Mouse (Mus musculus) lung, postnatal 0 days (tissue): ENCODE data around the gene Akap1. TPM values are rescaled to one million over a fixed set of nuclear protein-coding genes. Genes with fewer than 3 reads are reported as not detected.

Source experiments
- ATAC-seq: fragments of 200-750 bp; cut with Nextera tagmentation; 2 replicates; pipeline ENCODE4 v1.8.0; 2017; ENCODE audit warnings: moderate library complexity
- DNase-seq: peaks from one replicate; pipeline ENCODE4 v3.0.0-alpha.2; 2016; ENCODE audit warnings: low spot score
- H3K27ac ChIP-seq: fragments of 300-500 bp; sonication (generic); 2 replicates; pipeline ENCODE4 v1.5.1; 2014; ENCODE audit warnings: antibody characterized with exemption, mild to moderate bottlenecking, low read length, mixed read lengths
- H3K27me3 ChIP-seq: fragments of 300-500 bp; sonication (generic); replicated peaks from 2 replicates; pipeline ENCODE4 v1.6.1; 2014; ENCODE audit warnings: low read length, mixed read lengths; ENCODE audit not compliant: insufficient read depth
- H3K36me3 ChIP-seq: fragments of 300-500 bp; sonication (generic); 2 replicates; pipeline ENCODE4 v1.6.1; 2014; ENCODE audit warnings: low read length, mixed read lengths; ENCODE audit not compliant: insufficient read depth
- H3K4me1 ChIP-seq: fragments of 300-500 bp; sonication (generic); 2 replicates; pipeline ENCODE4 v1.6.1; 2014; ENCODE audit warnings: antibody characterized with exemption, low read depth, low read length, mixed read lengths; ENCODE audit not compliant: insufficient read depth
- H3K4me2 ChIP-seq: fragments of 300-500 bp; sonication (generic); replicated peaks from 2 replicates; pipeline ENCODE4 v1.6.1; 2014; ENCODE audit warnings: low read depth, mild to moderate bottlenecking, low read length, moderate library complexity, mixed read lengths
- H3K4me3 ChIP-seq: fragments of 300-500 bp; sonication (generic); 2 replicates; pipeline ENCODE4 v1.5.1; 2014; ENCODE audit warnings: low read depth, low read length
- H3K9ac ChIP-seq: fragments of 300-500 bp; sonication (generic); replicated peaks from 2 replicates; pipeline ENCODE4 v1.6.1; 2014; ENCODE audit warnings: low read depth, mild to moderate bottlenecking
- H3K9me3 ChIP-seq: fragments of 300-500 bp; sonication (generic); 2 replicates; pipeline ENCODE4 v1.6.1; 2016; ENCODE audit warnings: low read length, mixed read lengths
- CTCF ChIP-seq: IDR thresholded peaks from 2 replicates; pipeline ENCODE4 v1.5.1; 2016; ENCODE audit warnings: antibody characterized with exemption, mild to moderate bottlenecking
- EP300 ChIP-seq: IDR thresholded peaks from 2 replicates; pipeline ENCODE4 v1.6.1; 2016; ENCODE audit warnings: antibody characterized with exemption, mild to moderate bottlenecking, control low read depth
- WGBS: fragments of 180-500 bp; shearing (Covaris S2); extraction: QIAGEN DNeasy Blood & Tissue Kit; methylation state at CpG from one replicate; pipeline ENCODE4 v1.1.7; 2014; 5-methylcytosine and 5-hydroxymethylcytosine counted together
- polyA plus RNA-seq: library from polyadenylated mRNA; unstranded; fragments of >200 nt; fragmentation: Nextera tagmentation; extraction: Ambion mirVana; gene quantifications from 2 replicates; pipeline ENCODE4 v1.2.1, GENCODE M21; 2015

The Akap1 gene
- polyA plus RNA-seq, 1 experiment from 2014 or later, result 13.5 TPM

- Histone ChIP-seq H3K4me2 (no peak overlapping the region), H3K9ac (no peak overlapping the region), H3K4me3 (no peak overlapping the region), H3K9me3 (no peaks in the 10 kb centered on the region), H3K27me3 (no peaks in the 10 kb centered on the region), H3K36me3 (peaks cover 13% of the 10 kb centered on the region; the same call in 1 of the 2 replicates), H3K27ac (no peak overlapping the region), H3K4me1 (no peaks in the 10 kb centered on the region)
- 75% methylated on average over 8 of the region's 8 CpGs for WGBS
- ATAC-seq, result no peak
- DNase-seq, result no peak
- TF ChIP-seq EP300 (no peak), CTCF (no peak)
These were observed 24.1 kb downstream of the Akap1 start for GRCm38 (mm10) chr11:88840292-88840691.

GRCm38 (mm10) chr11:88839379-88839778 is 25.0 kb downstream of the Akap1 start:
- Histone ChIP-seq H3K36me3 (peaks cover 16% of the 10 kb centered on the region; the same call in 1 of the 2 replicates), H3K9me3 (no peaks in the 10 kb centered on the region), H3K4me2 (no peak overlapping the region), H3K4me3 (no peak overlapping the region), H3K27me3 (no peaks in the 10 kb centered on the region), H3K27ac (no peak overlapping the region), H3K4me1 (no peaks in the 10 kb centered on the region), H3K9ac (no peak overlapping the region)
- ATAC-seq, result no peak
- TF ChIP-seq EP300, result no peak
- TF ChIP-seq CTCF, result no peak
- WGBS, result 88% methylated on average over 6 of the region's 6 CpGs
- DNase-seq, result no peak

GRCm38 (mm10) chr11:88838630-88839029 is 25.8 kb downstream of the Akap1 start:
- Histone ChIP-seq H3K4me1 (no peaks in the 10 kb centered on the region), H3K27me3 (no peaks in the 10 kb centered on the region), H3K27ac (no peak overlapping the region), H3K36me3 (peaks cover 20% of the 10 kb centered on the region; the same call in 1 of the 2 replicates), H3K9ac (no peak overlapping the region), H3K4me2 (no peak overlapping the region), H3K9me3 (no peaks in the 10 kb centered on the region), H3K4me3 (no peak overlapping the region)
- DNase-seq (no peak), ATAC-seq (no peak)
- WGBS, result 87% methylated on average over 13 of the region's 13 CpGs
- TF ChIP-seq CTCF (no peak), EP300 (no peak)

- no peak for TF ChIP-seq EP300
- no peak for TF ChIP-seq CTCF
- H3K27ac ChIP-seq, result no peak overlapping the region
- no peak overlapping the region for H3K9ac ChIP-seq
- no peaks in the 10 kb centered on the region for H3K4me1 ChIP-seq
- 86% methylated on average over 11 of the region's 11 CpGs for WGBS
- no peaks in the 10 kb centered on the region for H3K9me3 ChIP-seq
- no peak overlapping the region for H3K4me2 ChIP-seq
- ATAC-seq (no peak), DNase-seq (no peak)
- H3K27me3 ChIP-seq, result no peaks in the 10 kb centered on the region
- no peak overlapping the region for H3K4me3 ChIP-seq
- H3K36me3 ChIP-seq, result peaks cover 20% of the 10 kb centered on the region
These were observed 29.8 kb downstream of the Akap1 start for GRCm38 (mm10) chr11:88834606-88835005.

- H3K27ac ChIP-seq, result no peak overlapping the region
- H3K9ac ChIP-seq, result no peak overlapping the region
- no peaks in the 10 kb centered on the region for H3K27me3 ChIP-seq
- H3K9me3 ChIP-seq, result no peaks in the 10 kb centered on the region
- 82% methylated on average over 14 of the region's 14 CpGs for WGBS
- DNase-seq (no peak), ATAC-seq (no peak)
- no peak overlapping the region for H3K4me2 ChIP-seq
- peaks cover 20% of the 10 kb centered on the region for H3K36me3 ChIP-seq
- no peaks in the 10 kb centered on the region for H3K4me1 ChIP-seq
- TF ChIP-seq CTCF, result no peak
- no peak for TF ChIP-seq EP300
- no peak overlapping the region for H3K4me3 ChIP-seq
These were observed 30.3 kb downstream of the Akap1 start for GRCm38 (mm10) chr11:88834134-88834533.

GRCm38 (mm10) chr11:88833099-88833498 is 31.3 kb downstream of the Akap1 start:
- DNase-seq (no peak), ATAC-seq (peak; percentile 53)
- TF ChIP-seq CTCF, result no peak
- no peak for TF ChIP-seq EP300
- H3K4me3 ChIP-seq, result no peak overlapping the region
- no peaks in the 10 kb centered on the region for H3K9me3 ChIP-seq
- no peak overlapping the region for H3K9ac ChIP-seq
- H3K27me3 ChIP-seq, result no peaks in the 10 kb centered on the region
- H3K36me3 ChIP-seq, result peaks cover 20% of the 10 kb centered on the region
- H3K4me2 ChIP-seq, result no peak overlapping the region
- H3K27ac ChIP-seq, result no peak overlapping the region
- 63% methylated on average over 4 of the region's 4 CpGs for WGBS
- H3K4me1 ChIP-seq, result no peaks in the 10 kb centered on the region

GRCm38 (mm10) chr11:88830257-88830804 is 34.1 kb downstream of the Akap1 start:
- peaks cover 11% of the 10 kb centered on the region for H3K36me3 ChIP-seq
- H3K27me3 ChIP-seq, result no peaks in the 10 kb centered on the region
- no peak overlapping the region for H3K4me3 ChIP-seq
- TF ChIP-seq EP300 (no peak), CTCF (peak; percentile 72)
- no peak overlapping the region for H3K9ac ChIP-seq
- H3K27ac ChIP-seq, result no peak overlapping the region
- DNase-seq, result peak; percentile 40
- H3K4me2 ChIP-seq, result no peak overlapping the region
- no peaks in the 10 kb centered on the region for H3K9me3 ChIP-seq
- no peaks in the 10 kb centered on the region for H3K4me1 ChIP-seq
- WGBS, result 89% methylated on average over 2 of the region's 2 CpGs
- ATAC-seq, result no peak
